Mouse (Mus musculus): ENCODE measurements around the gene Sprr1a. TPM values are rescaled to one million over a fixed set of nuclear protein-coding genes. Genes with fewer than 3 reads are reported as not detected.

Gene Sprr1a
- polyA plus RNA-seq, 1 experiment from 2014 or later: 45.9 TPM

DNA sequence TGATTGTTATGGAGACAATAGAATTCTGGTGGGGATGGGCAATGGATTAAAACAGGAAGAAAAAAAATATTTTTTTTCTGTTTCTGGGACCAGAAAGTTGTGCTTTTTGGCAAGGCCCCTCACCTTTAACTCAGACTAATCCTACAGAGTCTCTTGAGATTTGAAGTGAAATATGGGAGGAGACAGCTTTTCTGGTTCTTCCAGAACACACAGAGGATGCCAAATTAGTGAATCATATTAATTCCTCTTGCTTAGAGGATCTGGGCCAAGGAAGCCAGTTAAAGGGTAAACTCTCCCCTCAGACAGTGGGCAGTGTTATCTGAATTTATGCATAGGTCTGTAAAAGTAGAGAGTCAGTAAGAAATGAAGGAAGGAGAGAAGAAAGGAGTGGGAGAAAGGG lies 18.3 kb downstream of the Sprr1a start:
- no peaks in the 10 kb centered on the region for H3K36me3 ChIP-seq (ENCODE audit: insufficient read depth, low read length)
- no peak overlapping the region for H3K4me3 ChIP-seq (ENCODE audit: low read length)
- no peak for ATAC-seq (ENCODE audit: low FRiP score, low TSS enrichment)
- no peak overlapping the region for H3K9ac ChIP-seq (replicated peaks; ENCODE audit: low read length)
- no peak overlapping the region for H3K27ac ChIP-seq (ENCODE audit: low read length)
- H3K4me1 ChIP-seq (ENCODE audit: insufficient read depth, low read length): no peaks in the 10 kb centered on the region
- no peak overlapping the region for H3K4me2 ChIP-seq (replicated peaks; ENCODE audit: low read depth, low read length)
- no peaks in the 10 kb centered on the region for H3K9me3 ChIP-seq (ENCODE audit: low read length)
- no peaks in the 10 kb centered on the region for H3K27me3 ChIP-seq (ENCODE audit: insufficient read depth, low read length)

DNA sequence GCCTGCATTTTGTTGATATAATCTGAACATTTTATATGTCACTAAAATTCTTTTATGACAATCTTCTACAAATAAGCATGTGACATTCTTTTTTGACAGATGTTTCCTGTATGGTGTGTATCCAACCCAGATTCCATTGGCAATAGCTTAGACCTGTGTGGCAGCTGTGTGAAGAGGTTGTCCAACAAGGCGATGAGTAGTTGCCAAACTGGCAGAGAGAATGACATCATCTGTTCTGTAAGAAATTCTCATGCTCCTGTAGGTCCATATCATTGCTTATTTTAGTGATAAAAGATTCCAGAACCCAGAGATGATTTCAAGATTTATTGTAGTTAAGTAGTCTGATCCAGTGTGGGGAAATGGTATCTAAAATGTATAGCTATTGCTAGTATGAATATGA lies 19.1 kb downstream of the Sprr1a start:
- Histone ChIP-seq H3K27ac (ENCODE audit: low read length) (no peak overlapping the region), H3K36me3 (ENCODE audit: insufficient read depth, low read length) (no peaks in the 10 kb centered on the region), H3K9me3 (ENCODE audit: low read length) (no peaks in the 10 kb centered on the region), H3K9ac (replicated peaks; ENCODE audit: low read length) (no peak overlapping the region), H3K4me2 (replicated peaks; ENCODE audit: low read depth, low read length) (no peak overlapping the region), H3K4me1 (ENCODE audit: insufficient read depth, low read length) (no peaks in the 10 kb centered on the region), H3K4me3 (ENCODE audit: low read length) (no peak overlapping the region), H3K27me3 (ENCODE audit: insufficient read depth, low read length) (no peaks in the 10 kb centered on the region)
- 82% methylated on average over 1 of the region's 1 CpGs for WGBS
- no peak for ATAC-seq (ENCODE audit: low FRiP score, low TSS enrichment)

DNA sequence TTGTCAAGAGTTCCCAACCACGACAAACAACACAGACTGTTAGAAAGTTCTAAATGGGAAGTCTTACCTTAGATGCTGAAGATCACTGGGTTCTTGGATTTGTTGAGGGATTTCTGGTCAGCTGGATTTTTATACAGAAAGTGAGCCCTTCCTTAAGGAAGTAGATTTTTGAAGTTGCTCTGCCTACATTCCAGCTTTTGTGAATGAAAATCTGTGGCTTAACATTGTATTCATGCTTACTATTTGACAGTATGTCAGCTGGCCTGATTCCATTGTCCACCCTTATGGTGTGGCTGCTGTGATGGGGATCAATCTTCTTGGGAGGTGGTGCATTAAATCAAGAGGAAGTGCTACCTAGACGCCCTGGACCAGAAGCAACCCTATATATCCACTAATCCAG lies 27.1 kb downstream of the Sprr1a start, which contains the start of gene Sprr3:
TSS of gene Sprr3 (minus strand) at position 101 of the 400 bp plus-strand sequence.
- H3K9me3 ChIP-seq (ENCODE audit: low read length): no peaks in the 10 kb centered on the region
- H3K9ac ChIP-seq (replicated peaks; ENCODE audit: low read length): no peak within 1 kb of the TSS
- H3K4me1 ChIP-seq (ENCODE audit: insufficient read depth, low read length): no peaks in the 10 kb centered on the region
- no peak within 1 kb of the TSS for H3K27ac ChIP-seq (ENCODE audit: low read length)
- H3K4me3 ChIP-seq (ENCODE audit: low read length): no peak within 1 kb of the TSS
- no peaks in the 10 kb centered on the region for H3K36me3 ChIP-seq (ENCODE audit: insufficient read depth, low read length)
- WGBS: 59% methylated on average over 2 of the region's 2 CpGs
- no peak within 1 kb of the TSS for H3K4me2 ChIP-seq (replicated peaks; ENCODE audit: low read depth, low read length)
- ATAC-seq (ENCODE audit: low FRiP score, low TSS enrichment): no peak
- no peaks in the 10 kb centered on the region for H3K27me3 ChIP-seq (ENCODE audit: insufficient read depth, low read length)

DNA sequence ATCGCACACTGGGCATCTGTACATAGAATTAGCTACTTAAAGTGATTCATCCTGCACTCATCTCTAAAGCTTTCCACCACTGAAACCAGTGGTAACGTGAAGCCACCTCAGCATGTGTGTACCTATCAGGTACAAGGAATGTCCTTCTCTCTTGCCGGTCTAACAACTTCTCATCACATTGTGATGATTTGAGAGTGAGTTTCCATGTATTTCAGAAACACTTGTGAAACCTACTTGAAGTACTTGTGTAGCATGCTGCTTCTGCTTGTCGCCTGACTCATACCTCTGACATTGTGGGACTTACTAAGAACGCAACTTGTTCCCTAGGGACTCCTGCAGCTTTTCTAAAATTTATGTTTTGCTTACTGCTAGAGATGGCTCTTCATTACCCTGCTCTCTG lies 30.5 kb downstream of the Sprr1a start:
- 82% methylated on average over 5 of the region's 5 CpGs for WGBS
- ATAC-seq (ENCODE audit: low FRiP score, low TSS enrichment): no peak
- H3K4me3 ChIP-seq (ENCODE audit: low read length): no peak overlapping the region

DNA sequence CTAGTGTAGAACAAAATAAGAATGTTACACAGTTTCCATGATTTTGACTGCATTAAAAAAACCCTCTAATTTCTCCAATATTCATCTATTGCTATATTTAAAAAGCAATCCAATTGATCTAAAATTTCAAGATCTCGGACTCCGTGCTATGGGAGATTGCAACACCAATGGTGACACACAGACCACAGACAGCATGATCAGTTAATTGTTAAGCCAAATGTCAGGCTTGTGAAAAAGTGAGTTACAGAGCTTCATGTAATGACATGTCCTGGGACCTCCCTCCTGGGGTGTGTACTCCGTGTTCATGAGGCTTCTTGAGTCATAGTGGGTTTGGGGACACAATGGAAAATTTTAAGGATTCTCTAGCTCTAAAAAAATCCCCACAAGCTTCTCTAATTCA lies 45.5 kb downstream of the Sprr1a start:
- Histone ChIP-seq H3K27me3 (ENCODE audit: insufficient read depth, low read length) (no peaks in the 10 kb centered on the region), H3K4me2 (replicated peaks; ENCODE audit: low read depth, low read length) (no peak overlapping the region), H3K36me3 (ENCODE audit: insufficient read depth, low read length) (no peaks in the 10 kb centered on the region), H3K4me3 (ENCODE audit: low read length) (no peak overlapping the region), H3K9ac (replicated peaks; ENCODE audit: low read length) (no peak overlapping the region), H3K4me1 (ENCODE audit: insufficient read depth, low read length) (no peaks in the 10 kb centered on the region), H3K9me3 (ENCODE audit: low read length) (no peaks in the 10 kb centered on the region), H3K27ac (ENCODE audit: low read length) (no peak overlapping the region)
- 86% methylated on average over 3 of the region's 3 CpGs for WGBS
- ATAC-seq (ENCODE audit: low FRiP score, low TSS enrichment): no peak

More for the DNA sequence above, 30.5 kb downstream of the Sprr1a start:
- H3K27me3 ChIP-seq (ENCODE audit: insufficient read depth, low read length): no peaks in the 10 kb centered on the region
- H3K4me1 ChIP-seq (ENCODE audit: insufficient read depth, low read length): no peaks in the 10 kb centered on the region
- no peak overlapping the region for H3K4me2 ChIP-seq (replicated peaks; ENCODE audit: low read depth, low read length)
- H3K9ac ChIP-seq (replicated peaks; ENCODE audit: low read length): no peak overlapping the region
- H3K36me3 ChIP-seq (ENCODE audit: insufficient read depth, low read length): no peaks in the 10 kb centered on the region
- H3K27ac ChIP-seq (ENCODE audit: low read length): no peak overlapping the region
- H3K9me3 ChIP-seq (ENCODE audit: low read length): no peaks in the 10 kb centered on the region

DNA sequence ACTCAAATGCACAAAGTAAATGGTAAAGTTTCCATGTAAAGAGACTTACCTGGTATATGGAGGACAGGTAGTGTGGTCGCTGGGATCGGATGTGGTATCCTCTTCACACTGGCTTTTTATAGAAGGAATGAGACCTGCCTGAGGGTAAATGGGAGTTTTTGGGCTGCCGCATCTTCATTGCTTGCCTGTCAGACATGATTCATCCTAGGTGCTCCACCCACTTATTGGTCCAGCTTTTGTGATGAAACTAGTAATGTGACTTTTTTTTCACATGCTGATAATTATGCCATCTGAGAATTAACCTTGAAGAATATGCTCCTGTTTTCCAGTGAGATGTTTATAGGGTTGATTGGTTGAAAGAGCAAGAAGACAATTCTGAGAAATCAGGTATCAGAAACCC lies 47.0 kb downstream of the Sprr1a start, which contains the start of gene Sprr1b:
TSS of gene Sprr1b (minus strand) at position 101 of the 400 bp plus-strand sequence.
- no peaks in the 10 kb centered on the region for H3K27me3 ChIP-seq (ENCODE audit: insufficient read depth, low read length)
- H3K4me3 ChIP-seq (ENCODE audit: low read length): no peak within 1 kb of the TSS
- ATAC-seq (ENCODE audit: low FRiP score, low TSS enrichment): no peak
- no peaks in the 10 kb centered on the region for H3K4me1 ChIP-seq (ENCODE audit: insufficient read depth, low read length)
- H3K4me2 ChIP-seq (replicated peaks; ENCODE audit: low read depth, low read length): no peak within 1 kb of the TSS
- no peaks in the 10 kb centered on the region for H3K36me3 ChIP-seq (ENCODE audit: insufficient read depth, low read length)
- no peaks in the 10 kb centered on the region for H3K9me3 ChIP-seq (ENCODE audit: low read length)
- H3K27ac ChIP-seq (ENCODE audit: low read length): no peak within 1 kb of the TSS
- 96% methylated on average over 3 of the region's 3 CpGs for WGBS
- H3K9ac ChIP-seq (replicated peaks; ENCODE audit: low read length): no peak within 1 kb of the TSS

Other genes starting within 250 kb of the Sprr1a start
- 0.49 and 0.69 TPM in 2 replicates for gene Sprr2a3, start 200.5 kb downstream of the Sprr1a start, polyA plus RNA-seq (2015; fragmentation: Nextera tagmentation; extraction: Ambion mirVana)
- gene Sprr2b, start 169.3 kb downstream of the Sprr1a start, polyA plus RNA-seq (2015; fragmentation: Nextera tagmentation; extraction: Ambion mirVana): not detected in 2 replicates
- not detected in 2 replicates for gene Sprr2d, start 146.8 kb downstream of the Sprr1a start, polyA plus RNA-seq (2015; fragmentation: Nextera tagmentation; extraction: Ambion mirVana)
- gene Sprr2e, start 133.8 kb downstream of the Sprr1a start, polyA plus RNA-seq (2015; fragmentation: Nextera tagmentation; extraction: Ambion mirVana): not detected in 2 replicates
- 38.9 and 39.7 TPM in 2 replicates for gene Sprr2f, start 120.7 kb downstream of the Sprr1a start, polyA plus RNA-seq (2015; fragmentation: Nextera tagmentation; extraction: Ambion mirVana)
- gene Sprr2h, start 100.2 kb downstream of the Sprr1a start, polyA plus RNA-seq (2015; fragmentation: Nextera tagmentation; extraction: Ambion mirVana): not detected in 2 replicates
- gene Sprr2i, start 77.9 kb downstream of the Sprr1a start, polyA plus RNA-seq (2015; fragmentation: Nextera tagmentation; extraction: Ambion mirVana): not detected in 2 replicates
- not detected in 2 replicates for gene Sprr2j-ps, start 67.8 kb downstream of the Sprr1a start, polyA plus RNA-seq (2015; fragmentation: Nextera tagmentation; extraction: Ambion mirVana)
- gene Gm9774, start 56.5 kb downstream of the Sprr1a start, polyA plus RNA-seq (2015; fragmentation: Nextera tagmentation; extraction: Ambion mirVana): 8.3 and 22.7 TPM in 2 replicates
- not detected in 2 replicates for gene Sprr2k, start 53.3 kb downstream of the Sprr1a start, polyA plus RNA-seq (2015; fragmentation: Nextera tagmentation; extraction: Ambion mirVana)
- 0.30 TPM in 1 of 2 replicates, not detected in the other for gene Sprr1b, start 47.1 kb downstream of the Sprr1a start, polyA plus RNA-seq (2015; fragmentation: Nextera tagmentation; extraction: Ambion mirVana)
- gene Sprr3, start 27.2 kb downstream of the Sprr1a start, polyA plus RNA-seq (2015; fragmentation: Nextera tagmentation; extraction: Ambion mirVana): not detected in 2 replicates
- not detected in 2 replicates for gene Sprr4, start 14.6 kb upstream of the Sprr1a start, polyA plus RNA-seq (2015; fragmentation: Nextera tagmentation; extraction: Ambion mirVana)
- gene 2310046K23Rik, start 48.6 kb upstream of the Sprr1a start, polyA plus RNA-seq (2015; fragmentation: Nextera tagmentation; extraction: Ambion mirVana): not detected in 2 replicates
- gene Ivl, start 87.8 kb upstream of the Sprr1a start, polyA plus RNA-seq (2015; fragmentation: Nextera tagmentation; extraction: Ambion mirVana): 0.64 and 1.4 TPM in 2 replicates
- not detected in 2 replicates for gene Smcp, start 103.1 kb upstream of the Sprr1a start, polyA plus RNA-seq (2015; fragmentation: Nextera tagmentation; extraction: Ambion mirVana)
- not detected in 2 replicates for gene 2210017I01Rik, start 121.6 kb upstream of the Sprr1a start, polyA plus RNA-seq (2015; fragmentation: Nextera tagmentation; extraction: Ambion mirVana)
- not detected in 2 replicates for gene Lce6a, start 135.8 kb upstream of the Sprr1a start, polyA plus RNA-seq (2015; fragmentation: Nextera tagmentation; extraction: Ambion mirVana)
- gene Lce1a1, start 162.4 kb upstream of the Sprr1a start, polyA plus RNA-seq (2015; fragmentation: Nextera tagmentation; extraction: Ambion mirVana): not detected in 2 replicates
- not detected in 2 replicates for gene Lce1b, start 171.0 kb upstream of the Sprr1a start, polyA plus RNA-seq (2015; fragmentation: Nextera tagmentation; extraction: Ambion mirVana)
- gene Lce1a2, start 184.4 kb upstream of the Sprr1a start, polyA plus RNA-seq (2015; fragmentation: Nextera tagmentation; extraction: Ambion mirVana): not detected in 2 replicates
- gene Lce1c, start 193.4 kb upstream of the Sprr1a start, polyA plus RNA-seq (2015; fragmentation: Nextera tagmentation; extraction: Ambion mirVana): not detected in 2 replicates
- not detected in 2 replicates for gene Lce1d, start 201.3 kb upstream of the Sprr1a start, polyA plus RNA-seq (2015; fragmentation: Nextera tagmentation; extraction: Ambion mirVana)
- gene Lce1e, start 223.2 kb upstream of the Sprr1a start, polyA plus RNA-seq (2015; fragmentation: Nextera tagmentation; extraction: Ambion mirVana): not detected in 2 replicates
- not detected in 2 replicates for gene Lce1f, start 234.5 kb upstream of the Sprr1a start, polyA plus RNA-seq (2015; fragmentation: Nextera tagmentation; extraction: Ambion mirVana)

Measured in kidney, embryonic 16.5 days (tissue).